In the genomic region with DNA sequence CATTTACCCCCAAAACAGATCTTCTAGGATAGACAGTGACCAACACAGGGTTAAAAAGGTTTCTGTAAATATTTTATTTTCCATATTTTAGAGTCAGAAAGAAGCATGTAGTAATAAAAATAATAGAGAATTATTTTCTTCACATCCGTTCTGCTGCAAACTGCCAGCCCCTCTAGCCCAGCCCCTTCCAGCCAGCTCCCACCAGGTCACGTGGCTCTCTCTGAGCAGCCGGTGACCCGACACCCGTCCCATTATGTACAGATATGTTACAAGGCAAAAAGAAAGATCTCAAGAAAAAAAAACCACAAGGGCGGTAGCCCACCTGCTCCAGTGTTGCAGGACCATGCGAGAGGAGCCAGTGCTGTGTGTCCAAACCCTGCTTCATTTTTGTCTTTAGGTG, we compare ENCODE assay signal across 26 mouse cellular contexts. TPM values are rescaled to one million over a fixed set of nuclear protein-coding genes. Genes with fewer than 3 reads are reported as not detected.
DNase-seq lines count a peak whose midpoint lies in the region; ATAC-seq and TF ChIP-seq lines count a peak whose summit lies in the region.
"Had no signal": no experiment of that assay in that cellular context is flagged by ENCODE, and none has a peak within 500 bp of the region (broad histone marks: within the 10 kb centered on the region; RNA-seq: fewer than 3 reads in every experiment).

No protein-coding gene starts in this region.

- TF ChIP-seq RAD21 in MEL (IDR thresholded peaks at IDR 0.05; ENCODE audit: low read depth, low read length): no peak

- H3K27me3 ChIP-seq in kidney, embryonic 14.5 days (ENCODE audit: control insufficient read depth, insufficient read depth, low read length): no peaks in the 10 kb centered on the region
- no peaks in the 10 kb centered on the region for H3K27me3 ChIP-seq in limb, embryonic 11.5 days (ENCODE audit: control insufficient read depth, insufficient read depth, low read length)
- no peaks in the 10 kb centered on the region for H3K27me3 ChIP-seq in limb, embryonic 10.5 days (ENCODE audit: low read depth, poor library complexity, severe bottlenecking)
- peaks cover 2% of the 10 kb centered on the region in 2 experiments; a peak in 3 of 4 replicates for H3K27me3 ChIP-seq in MEL (ENCODE audit: control insufficient read depth in 1 of 2, insufficient read depth in 2 of 2, low read length in 2 of 2)
- H3K27me3 ChIP-seq in midbrain, embryonic 11.5 days (ENCODE audit: control insufficient read depth, insufficient read depth, low read length): no peaks in the 10 kb centered on the region
- H3K27me3 ChIP-seq: heart, embryonic 13.5 days; hindbrain, embryonic 12.5 days had no signal

- no peak for TF ChIP-seq EP300 in MEL (IDR thresholded peaks at IDR 0.05; ENCODE audit: low read depth in 1 of 2, low read length in 2 of 2)

- H3K4me1 ChIP-seq in kidney, embryonic 14.5 days (ENCODE audit: control insufficient read depth, insufficient read depth, low read length): peaks cover 15% of the 10 kb centered on the region; the same call in 1 of the 2 replicates
- no peaks in the 10 kb centered on the region for H3K4me1 ChIP-seq in limb, embryonic 11.5 days (ENCODE audit: control insufficient read depth, insufficient read depth, low read length)
- peaks cover 3% of the 10 kb centered on the region; the same call in 1 of the 2 replicates for H3K4me1 ChIP-seq in limb, embryonic 10.5 days
- H3K4me1 ChIP-seq in MEL (ENCODE audit: control insufficient read depth in 1 of 2, insufficient read depth in 2 of 2, low read length in 2 of 2): no peaks in the 10 kb centered on the region
- H3K4me1 ChIP-seq in midbrain, embryonic 11.5 days (ENCODE audit: control insufficient read depth, insufficient read depth, low read length): no peaks in the 10 kb centered on the region
- H3K4me1 ChIP-seq: heart, embryonic 13.5 days; hindbrain, embryonic 12.5 days had no signal

- H3K4me3 ChIP-seq in kidney, embryonic 14.5 days (ENCODE audit: low read length): no peak overlapping the region
- no peak overlapping the region for H3K4me3 ChIP-seq in limb, embryonic 11.5 days (ENCODE audit: low read depth, low read length)
- H3K4me3 ChIP-seq in limb, embryonic 10.5 days: no peak overlapping the region
- H3K4me3 ChIP-seq in MEL (ENCODE audit: control insufficient read depth in 1 of 2, insufficient read depth in 1 of 2, low read depth in 2 of 2, low read length in 2 of 2): no peak overlapping the region
- H3K4me3 ChIP-seq in midbrain, embryonic 11.5 days (ENCODE audit: low read depth, low read length): no peak overlapping the region
- H3K4me3 ChIP-seq: forebrain, embryonic 10.5 days; heart, embryonic 13.5 days; hindbrain, embryonic 12.5 days; left cerebral cortex, adult 2 months had no signal

- H3K9me3 ChIP-seq in kidney, embryonic 14.5 days (ENCODE audit: control insufficient read depth, low read length): no peaks in the 10 kb centered on the region
- no peaks in the 10 kb centered on the region for H3K9me3 ChIP-seq in limb, embryonic 11.5 days (ENCODE audit: control insufficient read depth, low read length)
- no peaks in the 10 kb centered on the region for H3K9me3 ChIP-seq in limb, embryonic 10.5 days (replicated peaks)
- H3K9me3 ChIP-seq in MEL (replicated peaks; ENCODE audit: insufficient read depth, low read length): no peaks in the 10 kb centered on the region
- H3K9me3 ChIP-seq in midbrain, embryonic 11.5 days (ENCODE audit: control insufficient read depth, low read length): no peaks in the 10 kb centered on the region
- H3K9me3 ChIP-seq: forebrain, embryonic 10.5 days; G1E; heart, embryonic 13.5 days; hindbrain, embryonic 12.5 days had no signal

- ATAC-seq in kidney, embryonic 14.5 days (ENCODE audit: low FRiP score, low TSS enrichment): no peak
- ATAC-seq in limb, embryonic 11.5 days (ENCODE audit: insufficient number of reproducible peaks, low FRiP score, low TSS enrichment, low read depth): no peak
- ATAC-seq in midbrain, embryonic 11.5 days (ENCODE audit: low FRiP score): no peak
- ATAC-seq: forebrain, embryonic 16.5 days had no signal

- H3K9ac ChIP-seq in kidney, embryonic 14.5 days (ENCODE audit: low read depth, low read length): no peak overlapping the region
- H3K9ac ChIP-seq in limb, embryonic 11.5 days (ENCODE audit: low read length): no peak overlapping the region
- no peak overlapping the region for H3K9ac ChIP-seq in MEL (ENCODE audit: control insufficient read depth, low read depth, low read length, poor library complexity, severe bottlenecking)
- no peak overlapping the region for H3K9ac ChIP-seq in midbrain, embryonic 11.5 days (ENCODE audit: low read length)
- H3K9ac ChIP-seq: heart, embryonic 13.5 days; hindbrain, embryonic 12.5 days had no signal

- H3K4me2 ChIP-seq in kidney, embryonic 14.5 days (replicated peaks; ENCODE audit: low read depth, low read length): peak overlapping the region; percentile 22; the same call in 1 of the 2 replicates
- no peak overlapping the region for H3K4me2 ChIP-seq in limb, embryonic 11.5 days (ENCODE audit: low read depth, severe bottlenecking)
- H3K4me2 ChIP-seq in midbrain, embryonic 11.5 days: no peak overlapping the region
- H3K4me2 ChIP-seq: heart, embryonic 13.5 days; hindbrain, embryonic 12.5 days had no signal

- DNase-seq in kidney, adult 9 months: no peak
- DNase-seq in limb, embryonic 11.5 days (ENCODE audit: low spot score): peak; percentile 32
- no peak for DNase-seq in limb, embryonic 10.5 days (ENCODE audit: low spot score)
- no peak for DNase-seq in MEL (ENCODE audit: low read depth, low spot score)
- DNase-seq in kidney, postnatal 4 days: peak; percentile 66 to 79
- DNase-seq in midbrain, embryonic 11.5 days (ENCODE audit: low spot score, missing footprints): no peak
- DNase-seq: adrenal gland, adult 2 months; cerebellum, adult 18-20 months; cerebellum, postnatal 14 days; gastrocnemius, postnatal 10 days; heart, adult 11 months; heart, postnatal 14 days; lung, postnatal 14 days; midbrain, embryonic 14.5 days; retina, postnatal 1 day; right cerebral cortex, postnatal 25 days; thymus, postnatal 14 days had no signal

- WGBS in kidney, embryonic 14.5 days: 34% methylated on average over 7 of the region's 7 CpGs
- WGBS in limb, embryonic 11.5 days: 57% methylated on average over 7 of the region's 7 CpGs
- 69% methylated on average over 7 of the region's 7 CpGs for WGBS in limb, embryonic 10.5 days
- WGBS in midbrain, embryonic 11.5 days: 64% methylated on average over 7 of the region's 7 CpGs

- TF ChIP-seq POLR2A in MEL (IDR thresholded peaks at IDR 0.05; ENCODE audit: control insufficient read depth in 1 of 2, insufficient read depth in 1 of 2, low read depth in 1 of 2, low read length in 2 of 2, poor library complexity in 1 of 2): no peak

- H3K27ac ChIP-seq in kidney, embryonic 14.5 days (ENCODE audit: low read depth, low read length): no peak overlapping the region
- H3K27ac ChIP-seq in limb, embryonic 11.5 days (replicated peaks; ENCODE audit: low read depth, low read length): no peak overlapping the region
- no peak overlapping the region for H3K27ac ChIP-seq in limb, embryonic 10.5 days
- no peak overlapping the region for H3K27ac ChIP-seq in MEL (ENCODE audit: control insufficient read depth, low read depth, low read length)
- H3K27ac ChIP-seq in midbrain, embryonic 11.5 days (ENCODE audit: low read depth, low read length): no peak overlapping the region
- H3K27ac ChIP-seq: forebrain, embryonic 10.5 days; heart, embryonic 13.5 days; hindbrain, embryonic 12.5 days; left cerebral cortex, adult 2 months had no signal

- H3K36me3 ChIP-seq in kidney, embryonic 14.5 days (ENCODE audit: control insufficient read depth, insufficient read depth, low read length): no peaks in the 10 kb centered on the region
- no peaks in the 10 kb centered on the region for H3K36me3 ChIP-seq in limb, embryonic 11.5 days (ENCODE audit: control insufficient read depth, insufficient read depth, low read length)
- no peaks in the 10 kb centered on the region for H3K36me3 ChIP-seq in limb, embryonic 10.5 days
- H3K36me3 ChIP-seq in MEL (ENCODE audit: control insufficient read depth in 1 of 2, insufficient read depth in 2 of 2, low read length in 2 of 2): no peaks in the 10 kb centered on the region
- H3K36me3 ChIP-seq in midbrain, embryonic 11.5 days (ENCODE audit: control insufficient read depth, insufficient read depth, low read length): no peaks in the 10 kb centered on the region
- H3K36me3 ChIP-seq: forebrain, embryonic 10.5 days; G1E; hindbrain, embryonic 12.5 days had no signal

- H3K79me2 ChIP-seq in MEL (ENCODE audit: control insufficient read depth, insufficient read depth, low read length, poor library complexity): no peaks in the 10 kb centered on the region

- no peak for TF ChIP-seq CTCF in MEL (IDR thresholded peaks at IDR 0.05 in 2 of 3, conservative IDR thresholded peaks at IDR 0.05 in 1 of 3; ENCODE audit: control insufficient read depth in 1 of 3, insufficient read depth in 1 of 3, low read depth in 2 of 3, low read length in 3 of 3, poor library complexity in 1 of 3, severe bottlenecking in 1 of 3)

TF ChIP-seq in MEL, 35 proteins besides CTCF, POLR2A, EP300 and RAD21:
- TF ChIP-seq GATA1 (IDR thresholded peaks at IDR 0.05; ENCODE audit: low read depth, low read length) (no peak), USF1 (IDR thresholded peaks at IDR 0.05; ENCODE audit: low read depth, low read length) (peak; percentile 53; the same call in 1 of the 2 replicates), RCOR1 (IDR thresholded peaks at IDR 0.05; ENCODE audit: low read depth, low read length) (no peak)
TF ChIP-seq in MEL: peak in this region for 1.

RNA-seq across cellular contexts. Expression of a gene that starts 29.0 kb away (rescaled TPM):
- 12.0 and 18.7 TPM in 2 replicates for polyA plus RNA-seq in kidney, embryonic 14.5 days (2014; fragmentation: Nextera tagmentation; extraction: Ambion mirVana)
- 3.2 and 3.6 TPM in 2 replicates for polyA plus RNA-seq in limb, embryonic 11.5 days (2014; fragmentation: Nextera tagmentation; extraction: Ambion mirVana)
- polyA plus RNA-seq in limb, embryonic 10.5 days (2016; fragmentation: Nextera tagmentation; extraction: Ambion mirVana): 3.4 and 4.3 TPM in 2 replicates
- total RNA-seq in MEL (2012; rRNA removed): not detected in 2 replicates
- polyA plus RNA-seq in MEL (2012; ENCODE audit: insufficient read depth in 1 of 2, insufficient read length in 2 of 2, low read depth in 1 of 2, low replicate concordance in 2 of 2, missing spikeins in 1 of 2): not detected
- polyA plus RNA-seq in midbrain, embryonic 11.5 days (2014; fragmentation: Nextera tagmentation; extraction: Ambion mirVana): 7.8 and 8.8 TPM in 2 replicates
- total RNA-seq: G1E had no signal
- polyA plus RNA-seq: G1E had no signal

RNA-seq across cellular contexts. Expression of a gene that starts 30.3 kb away (rescaled TPM):
- polyA plus RNA-seq in kidney, embryonic 14.5 days (2014; fragmentation: Nextera tagmentation; extraction: Ambion mirVana): 0.57 TPM in 1 of 2 replicates, not detected in the other
- 0.58 TPM in 1 of 2 replicates, not detected in the other for polyA plus RNA-seq in limb, embryonic 11.5 days (2014; fragmentation: Nextera tagmentation; extraction: Ambion mirVana)
- polyA plus RNA-seq in limb, embryonic 10.5 days (2016; fragmentation: Nextera tagmentation; extraction: Ambion mirVana): 0.29 and 0.40 TPM in 2 replicates
- not detected in 2 replicates for total RNA-seq in MEL (2012; rRNA removed)
- polyA plus RNA-seq in MEL (2012; ENCODE audit: insufficient read depth in 1 of 2, insufficient read length in 2 of 2, low read depth in 1 of 2, low replicate concordance in 2 of 2, missing spikeins in 1 of 2): not detected
- polyA plus RNA-seq in midbrain, embryonic 11.5 days (2014; fragmentation: Nextera tagmentation; extraction: Ambion mirVana): 0.17 and 0.29 TPM in 2 replicates
- total RNA-seq: G1E; liver, adult 2 months; megakaryocyte, adult 5-6 weeks had no signal
- polyA plus RNA-seq: G1E had no signal

Comparison
In these comparisons a context has a peak if more than half of its experiments do, and no peak if none do; other contexts are left out.
1. DNase-seq: peak in limb, embryonic 11.5 days (single experiment) and kidney, postnatal 4 days (2 of 2); none in kidney, adult 9 months (single experiment), limb, embryonic 10.5 days (single experiment), MEL (single experiment) and midbrain, embryonic 11.5 days (single experiment).